Mouse (Mus musculus) kidney, adult 2 months (tissue): ENCODE results near the gene Plxna4.

Experiments
- CTCF ChIP-seq: fragments of 200-500 bp; conservative IDR thresholded peaks from 2 replicates; pipeline ENCODE4 v1.5.1; 2011; ENCODE audit warnings: low read depth, mild to moderate bottlenecking, control low read depth, low read length, moderate library complexity, mixed read lengths; ENCODE audit not compliant: insufficient read depth, insufficient read length
- POLR2A ChIP-seq: fragments of 200-500 bp; IDR thresholded peaks from one replicate; pipeline ENCODE4 v1.6.1; 2011; ENCODE audit warnings: low read depth, low read length, control low read depth

- no peak for TF ChIP-seq POLR2A
- TF ChIP-seq CTCF, result no peak
These were observed 203.1 kb downstream of the Plxna4 start for GRCm38 (mm10) chr6:32384937-32385336.
